In genomic region chr4:24214037-24214362, GRCm38 (mm10) we compare ENCODE assay signal across 27 mouse cellular contexts.
DNase-seq lines count a peak whose midpoint lies in the region; ATAC-seq lines count a peak whose summit lies in the region.
"Had no signal": no experiment of that assay in that cellular context is flagged by ENCODE, and none has a peak within 500 bp of the region (broad histone marks: within the 10 kb centered on the region; RNA-seq: fewer than 3 reads in every experiment).

No protein-coding gene starts in this region.

- H3K4me2 ChIP-seq in midbrain, embryonic 12.5 days (replicated peaks) = no peak overlapping the region
- no peak overlapping the region for H3K4me2 ChIP-seq in midbrain, embryonic 15.5 days
- no peak overlapping the region for H3K4me2 ChIP-seq in forebrain, embryonic 11.5 days (ENCODE audit: low read depth, low read length, severe bottlenecking)
- H3K4me2 ChIP-seq in forebrain, embryonic 13.5 days = peak overlapping the region; percentile 33; the same call in 1 of the 2 replicates
- H3K4me2 ChIP-seq in neural tube, embryonic 14.5 days (ENCODE audit: low read depth, low read length) = no peak overlapping the region
- H3K4me2 ChIP-seq: embryonic facial prominence, embryonic 15.5 days; heart, embryonic 13.5 days; intestine, embryonic 15.5 days; liver, embryonic 15.5 days; lung, embryonic 14.5 days; midbrain, embryonic 11.5 days had no signal

- 57% methylated on average over 3 of the region's 3 CpGs for WGBS in midbrain, embryonic 12.5 days
- 39% methylated on average over 3 of the region's 3 CpGs for WGBS in midbrain, embryonic 15.5 days
- 29% methylated on average over 3 of the region's 3 CpGs for WGBS in forebrain, embryonic 11.5 days
- 13% methylated on average over 3 of the region's 3 CpGs for WGBS in forebrain, embryonic 13.5 days
- WGBS in neural tube, embryonic 14.5 days = 42% methylated on average over 3 of the region's 3 CpGs

- H3K27me3 ChIP-seq in midbrain, embryonic 12.5 days = no peaks in the 10 kb centered on the region
- no peaks in the 10 kb centered on the region for H3K27me3 ChIP-seq in midbrain, embryonic 15.5 days (replicated peaks)
- H3K27me3 ChIP-seq in forebrain, embryonic 11.5 days (ENCODE audit: control insufficient read depth, insufficient read depth, low read length) = no peaks in the 10 kb centered on the region
- H3K27me3 ChIP-seq in forebrain, embryonic 13.5 days = no peaks in the 10 kb centered on the region
- no peaks in the 10 kb centered on the region for H3K27me3 ChIP-seq in neural tube, embryonic 14.5 days (ENCODE audit: control insufficient read depth, insufficient read depth, low read length)
- H3K27me3 ChIP-seq: embryonic facial prominence, embryonic 15.5 days; heart, embryonic 13.5 days; intestine, embryonic 15.5 days; liver, embryonic 15.5 days; neural tube, embryonic 13.5 days had no signal

- H3K27ac ChIP-seq in midbrain, embryonic 12.5 days (replicated peaks) = 0 out of 2 replicates have a peak overlapping the region, but pooled peaks have one; percentile 35
- H3K27ac ChIP-seq in midbrain, embryonic 15.5 days = no peak overlapping the region
- H3K27ac ChIP-seq in forebrain, embryonic 11.5 days (ENCODE audit: low read depth, low read length) = peak overlapping the region; percentile 60
- H3K27ac ChIP-seq in forebrain, embryonic 13.5 days = peak overlapping the region; percentile 67
- H3K27ac ChIP-seq in neural tube, embryonic 14.5 days (ENCODE audit: low read depth, low read length) = no peak overlapping the region
- H3K27ac ChIP-seq: embryonic facial prominence, embryonic 10.5 days; embryonic facial prominence, embryonic 15.5 days; heart, adult 2 months; heart, embryonic 13.5 days; hindbrain, embryonic 10.5 days; hindbrain, postnatal 0 days; intestine, embryonic 15.5 days; liver, embryonic 15.5 days; neural tube, embryonic 13.5 days had no signal

- no peaks in the 10 kb centered on the region for H3K9me3 ChIP-seq in midbrain, embryonic 12.5 days
- H3K9me3 ChIP-seq in midbrain, embryonic 15.5 days = no peaks in the 10 kb centered on the region
- H3K9me3 ChIP-seq in forebrain, embryonic 11.5 days (ENCODE audit: control insufficient read depth, low read length) = no peaks in the 10 kb centered on the region
- no peaks in the 10 kb centered on the region for H3K9me3 ChIP-seq in forebrain, embryonic 13.5 days (replicated peaks)
- H3K9me3 ChIP-seq in neural tube, embryonic 14.5 days (ENCODE audit: control insufficient read depth, low read length) = no peaks in the 10 kb centered on the region
- H3K9me3 ChIP-seq: embryonic facial prominence, embryonic 10.5 days; embryonic facial prominence, embryonic 15.5 days; heart, embryonic 13.5 days; hindbrain, embryonic 10.5 days; intestine, embryonic 15.5 days; liver, embryonic 15.5 days; neural tube, embryonic 13.5 days had no signal

- no peak; the same call in 1 of the 2 replicates for ATAC-seq in midbrain, embryonic 12.5 days (ENCODE audit: low FRiP score, low read depth)
- ATAC-seq in midbrain, embryonic 15.5 days (replicated peaks) = no peak; the same call in none of the 2 replicates
- ATAC-seq in forebrain, embryonic 11.5 days (replicated peaks; ENCODE audit: low FRiP score) = no peak
- no peak; the same call in 1 of the 2 replicates for ATAC-seq in forebrain, embryonic 13.5 days
- ATAC-seq in neural tube, embryonic 14.5 days (ENCODE audit: low read depth) = peak; percentile 21; the same call in 1 of the 2 replicates
- ATAC-seq: hindbrain, postnatal 0 days; intestine, embryonic 15.5 days had no signal

- H3K4me1 ChIP-seq in midbrain, embryonic 12.5 days = peaks cover 22% of the 10 kb centered on the region
- peaks cover 16% of the 10 kb centered on the region for H3K4me1 ChIP-seq in midbrain, embryonic 15.5 days
- peaks cover 2% of the 10 kb centered on the region; the same call in 1 of the 2 replicates for H3K4me1 ChIP-seq in forebrain, embryonic 11.5 days (replicated peaks; ENCODE audit: control insufficient read depth, insufficient read depth, low read length)
- peaks cover 49% of the 10 kb centered on the region for H3K4me1 ChIP-seq in forebrain, embryonic 13.5 days
- no peaks in the 10 kb centered on the region for H3K4me1 ChIP-seq in neural tube, embryonic 14.5 days (ENCODE audit: control insufficient read depth, insufficient read depth, low read length)
- H3K4me1 ChIP-seq: embryonic facial prominence, embryonic 15.5 days; heart, embryonic 13.5 days; hindbrain, embryonic 10.5 days; intestine, embryonic 15.5 days; liver, embryonic 15.5 days had no signal

- H3K36me3 ChIP-seq in midbrain, embryonic 12.5 days = no peaks in the 10 kb centered on the region
- no peaks in the 10 kb centered on the region for H3K36me3 ChIP-seq in midbrain, embryonic 15.5 days (replicated peaks)
- H3K36me3 ChIP-seq in forebrain, embryonic 11.5 days (ENCODE audit: control insufficient read depth, insufficient read depth, low read length) = no peaks in the 10 kb centered on the region
- no peaks in the 10 kb centered on the region for H3K36me3 ChIP-seq in forebrain, embryonic 13.5 days (ENCODE audit: poor library complexity, severe bottlenecking)
- no peaks in the 10 kb centered on the region for H3K36me3 ChIP-seq in neural tube, embryonic 14.5 days (ENCODE audit: control insufficient read depth, insufficient read depth, low read length)
- H3K36me3 ChIP-seq: embryonic facial prominence, embryonic 10.5 days; embryonic facial prominence, embryonic 15.5 days; heart, embryonic 13.5 days; hindbrain, embryonic 10.5 days; intestine, embryonic 15.5 days; liver, embryonic 15.5 days; neural tube, embryonic 13.5 days had no signal

- DNase-seq in forebrain, embryonic 11.5 days (ENCODE audit: low spot score) = no peak
- no peak for DNase-seq in thymus, postnatal 0 days (ENCODE audit: low spot score)
- DNase-seq: adrenal gland, postnatal 36 days; B cell, adult 2 months; cerebellum, adult 8-10 months; cerebellum, postnatal 25 days; heart, adult 2 months; heart, postnatal 10 days; kidney, adult 2 months; kidney, postnatal 36 days; liver; lung, embryonic 14.5 days; lung, postnatal 14 days; right cerebral cortex, postnatal 14 days had no signal

- no peak overlapping the region for H3K4me3 ChIP-seq in midbrain, embryonic 12.5 days
- H3K4me3 ChIP-seq in midbrain, embryonic 15.5 days = no peak overlapping the region
- H3K4me3 ChIP-seq in forebrain, embryonic 11.5 days (ENCODE audit: low read depth, low read length) = no peak overlapping the region
- H3K4me3 ChIP-seq in forebrain, embryonic 13.5 days = no peak overlapping the region
- H3K4me3 ChIP-seq in neural tube, embryonic 14.5 days (ENCODE audit: low read depth, low read length) = no peak overlapping the region
- H3K4me3 ChIP-seq: embryonic facial prominence, embryonic 10.5 days; embryonic facial prominence, embryonic 15.5 days; heart, adult 2 months; heart, embryonic 13.5 days; hindbrain, embryonic 10.5 days; intestine, embryonic 15.5 days; liver, embryonic 15.5 days; neural tube, embryonic 13.5 days had no signal

- no peak overlapping the region for H3K9ac ChIP-seq in midbrain, embryonic 12.5 days (replicated peaks)
- H3K9ac ChIP-seq in midbrain, embryonic 15.5 days = no peak overlapping the region
- H3K9ac ChIP-seq in forebrain, embryonic 11.5 days (ENCODE audit: low read length) = no peak overlapping the region
- no peak overlapping the region for H3K9ac ChIP-seq in forebrain, embryonic 13.5 days
- H3K9ac ChIP-seq in neural tube, embryonic 14.5 days (replicated peaks; ENCODE audit: low read depth, low read length) = no peak overlapping the region
- H3K9ac ChIP-seq: embryonic facial prominence, embryonic 15.5 days; heart, embryonic 13.5 days; intestine, embryonic 15.5 days; liver, embryonic 15.5 days; lung, embryonic 14.5 days; neural tube, embryonic 13.5 days had no signal

Comparison
In these comparisons a context has a peak if more than half of its experiments do, and no peak if none do; other contexts are left out.
1. H3K27ac ChIP-seq: peak in midbrain, embryonic 12.5 days (single experiment), forebrain, embryonic 11.5 days (single experiment) and forebrain, embryonic 13.5 days (single experiment); none in midbrain, embryonic 15.5 days (single experiment) and neural tube, embryonic 14.5 days (single experiment).